Mouse (Mus musculus) skeletal muscle tissue, postnatal 0 days (tissue): ENCODE data around the gene Hrh1. TPM values are rescaled to one million over a fixed set of nuclear protein-coding genes. Genes with fewer than 3 reads are reported as not detected.

Experiments
- polyA plus RNA-seq: library from polyadenylated mRNA; unstranded; fragments of >200 nt; fragmentation: Nextera tagmentation; extraction: Ambion mirVana; gene quantifications from 2 replicates; pipeline ENCODE4 v1.2.1, GENCODE M21; 2015

Hrh1 gene
- 0.31 and 0.51 TPM in 2 replicates for polyA plus RNA-seq

DNA sequence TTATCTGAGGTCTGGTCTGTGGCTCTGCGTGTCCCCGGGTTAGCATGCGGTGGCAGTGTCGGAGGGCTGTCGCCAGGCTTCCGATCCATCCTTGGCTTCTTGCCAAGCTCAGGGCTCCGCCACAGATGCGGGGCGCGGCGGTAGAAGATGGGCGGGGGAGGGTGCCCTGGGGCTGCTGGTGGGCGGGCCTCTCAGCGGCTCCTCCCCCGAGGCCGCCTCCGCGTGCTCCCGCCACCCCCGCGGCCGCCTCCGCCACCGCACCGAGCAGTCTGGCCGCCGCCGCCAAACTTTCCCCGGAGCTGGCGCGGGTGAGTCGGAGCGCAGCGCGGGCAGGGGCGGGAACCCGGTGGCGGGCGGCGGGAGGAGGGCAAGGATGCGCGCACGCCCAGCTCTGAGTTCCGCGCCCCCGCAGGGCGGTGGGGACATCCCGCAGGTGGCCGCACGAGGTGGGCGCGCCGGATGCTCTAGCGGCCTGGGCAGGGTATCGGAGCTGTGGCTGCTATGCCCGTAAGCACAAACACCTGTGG, at the start of gene Hrh1:
Hrh1 (plus strand) TSS at position 246 of the 527 bp plus-strand sequence.

Other genes starting within 250 kb of the Hrh1 start
- not detected in 2 replicates for gene Slc6a1, start 115.3 kb upstream of the Hrh1 start, polyA plus RNA-seq
- 9.2 and 11.8 TPM in 2 replicates for gene Atg7, start 245.2 kb downstream of the Hrh1 start, polyA plus RNA-seq